Mouse (Mus musculus): ENCODE results near the gene Pappa2.

DNA sequence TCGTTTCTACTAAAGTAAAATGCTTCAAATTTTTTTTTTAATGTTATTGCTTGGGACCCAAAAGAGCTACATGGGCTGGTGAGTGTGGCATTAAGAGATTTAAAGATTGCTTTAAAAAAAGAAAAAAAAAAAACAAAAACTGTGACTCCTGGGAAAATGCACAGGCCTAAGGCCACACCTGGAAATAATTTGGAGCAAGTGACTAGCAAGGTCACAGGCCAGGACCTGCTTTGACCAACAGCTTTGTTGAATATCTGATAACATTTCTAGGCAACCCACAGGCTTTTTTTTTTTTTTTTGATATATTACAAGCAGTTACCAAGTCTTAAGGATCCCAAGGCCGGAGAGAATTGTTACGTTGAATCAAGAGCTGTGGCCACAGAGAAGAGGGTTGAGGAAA is 39.3 kb downstream of the Pappa2 start:
- no peak for TF ChIP-seq CTCF (IDR thresholded peaks at IDR 0.05; ENCODE audit: low read depth)
- TF ChIP-seq EP300 (IDR thresholded peaks at IDR 0.05; ENCODE audit: low read depth): no peak

All from liver, embryonic 14.5 days (tissue).